Mouse (Mus musculus) layer of hippocampus, postnatal 10 days (tissue): ENCODE results near the gene Myadm. TPM values are rescaled to one million over a fixed set of nuclear protein-coding genes. Genes with fewer than 3 reads are reported as not detected.
"Not testable (repeated sequence)": the region's sequence is repeated elsewhere in the genome, so short reads cannot be mapped to it uniquely, and the experiment has no call there.

Experiments used
- DNase-seq, 2 experiments: peaks; one replicate each; pipeline ENCODE4 v3.0.0; 2021; ENCODE audit warnings: low spot score in 2 of 2
- long read RNA-seq: library from polyadenylated mRNA; stranded (forward); transcript quantifications from one replicate; pipeline ENCODE4 v2.0.0, GENCODE M21; 2023
- total RNA-seq, 2 experiments: library from RNA; stranded (reverse); gene quantifications; 2 replicates each; pipeline ENCODE4 v1.2.3; 2021

Gene Myadm
- 10 to 100 TPM; 89.7 to 91.6 TPM for total RNA-seq
- long read RNA-seq, full-length matches to known transcripts = 43 of 58 reads
- long read RNA-seq, partial matches to known transcripts = 13 of 58 reads
- long read RNA-seq, other reads (novel, unspliced or antisense) = 2 of 58 reads

- DNase-seq = peak; percentile 61 to 76
These were observed at the start of gene Myadm, which contains the start of gene Prkcg for GRCm38 (mm10) chr7:3288976-3289970. Myadm (plus strand) TSS chr7:3289080. Prkcg (plus strand) TSS chr7:3289179.

GRCm38 (mm10) chr7:3239193-3239592 is 49.7 kb upstream of the Myadm start:
- no peak for DNase-seq

DNA sequence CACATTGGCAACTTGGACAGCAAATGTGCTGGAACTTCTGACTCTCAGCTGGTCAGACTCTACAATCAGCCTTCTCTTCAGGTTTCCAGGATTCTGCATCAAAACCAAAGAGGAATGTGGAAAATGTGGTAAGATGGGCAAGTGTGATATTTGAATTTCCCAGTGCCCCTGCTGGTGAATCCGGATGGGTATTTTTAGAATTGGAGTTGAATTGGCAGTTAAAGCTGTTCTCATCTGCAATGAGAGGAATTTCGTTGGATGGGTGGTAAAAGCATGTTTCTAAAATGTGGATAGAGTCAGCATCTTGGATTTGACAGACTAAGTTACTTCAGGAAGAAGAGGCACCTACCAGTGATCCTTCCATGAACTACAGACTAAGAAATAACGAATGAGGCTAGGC is 28.2 kb upstream of the Myadm start:
- DNase-seq = peak in 1 of 2 experiments; percentile 20

DNA sequence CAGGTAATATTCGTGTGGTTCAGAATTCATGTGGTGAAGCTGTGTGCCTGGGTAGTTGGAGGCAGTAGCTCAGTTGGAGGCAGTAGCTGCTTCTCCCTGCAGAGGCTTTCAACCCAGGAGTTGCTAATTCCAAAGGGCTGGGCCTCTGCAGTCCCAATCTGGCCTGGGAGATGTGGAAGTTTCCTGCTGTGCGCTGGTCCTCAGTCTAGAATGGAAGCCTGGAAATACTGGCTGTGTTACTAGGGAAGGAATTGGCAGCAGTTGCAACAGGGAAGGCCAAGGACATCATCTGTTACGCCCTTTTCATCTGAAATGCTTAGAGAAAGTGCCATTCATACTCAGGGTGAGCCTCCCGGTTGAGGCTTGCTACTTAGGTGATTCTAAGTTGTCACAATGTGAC is 27.4 kb upstream of the Myadm start:
- DNase-seq = no peak

DNA sequence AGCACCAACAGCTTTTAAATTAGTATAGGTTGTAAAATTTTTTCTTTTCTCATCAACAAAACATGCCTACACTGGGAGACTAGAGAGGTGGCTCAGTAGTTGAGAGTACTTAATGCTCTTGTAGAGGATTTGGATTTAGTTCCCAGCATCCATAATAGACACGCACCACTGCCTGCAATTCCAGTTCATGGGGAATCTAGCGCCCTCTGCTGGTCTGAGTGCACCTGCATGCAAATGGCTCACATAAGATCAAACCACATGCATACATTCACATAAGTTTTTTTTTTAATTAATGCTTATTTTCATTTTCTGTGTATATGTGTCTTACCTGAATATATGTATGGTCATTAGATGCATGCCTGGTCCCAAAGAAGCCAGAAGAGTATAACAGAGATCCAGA is 26.1 kb upstream of the Myadm start:
- DNase-seq = peak in 1 of 2 experiments; percentile 29

DNA sequence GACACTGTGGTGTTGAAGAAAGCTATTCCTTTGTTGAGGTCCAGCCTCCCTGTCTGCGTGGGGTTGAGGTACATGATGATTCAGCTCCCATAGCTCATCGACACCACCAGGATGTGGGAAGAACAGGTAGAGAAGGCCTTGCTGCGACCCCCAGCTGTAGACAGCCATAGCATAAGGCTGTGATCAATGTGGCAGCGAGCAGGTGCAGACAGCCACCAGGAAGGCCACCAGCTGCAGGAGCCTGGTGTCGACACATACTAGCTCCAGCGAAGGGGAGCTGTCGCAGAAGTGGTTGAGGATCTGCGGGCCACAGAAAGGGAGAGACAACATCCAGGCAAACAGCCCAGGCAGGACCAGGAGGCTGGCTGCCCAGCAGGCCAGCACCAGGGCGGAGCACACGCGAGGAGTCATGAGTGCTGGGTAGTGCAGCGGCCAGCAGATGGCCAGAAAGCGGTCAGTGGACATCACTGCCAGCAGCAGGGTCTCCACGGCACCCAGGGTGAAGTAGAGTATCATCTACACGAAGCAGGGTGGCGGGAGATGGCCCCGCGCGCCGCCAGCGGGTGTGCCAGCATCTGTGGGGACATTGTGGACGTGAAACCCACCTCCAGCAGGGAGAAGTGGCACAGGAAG is 24.4 kb upstream of the Myadm start:
- no peak for DNase-seq

DNA sequence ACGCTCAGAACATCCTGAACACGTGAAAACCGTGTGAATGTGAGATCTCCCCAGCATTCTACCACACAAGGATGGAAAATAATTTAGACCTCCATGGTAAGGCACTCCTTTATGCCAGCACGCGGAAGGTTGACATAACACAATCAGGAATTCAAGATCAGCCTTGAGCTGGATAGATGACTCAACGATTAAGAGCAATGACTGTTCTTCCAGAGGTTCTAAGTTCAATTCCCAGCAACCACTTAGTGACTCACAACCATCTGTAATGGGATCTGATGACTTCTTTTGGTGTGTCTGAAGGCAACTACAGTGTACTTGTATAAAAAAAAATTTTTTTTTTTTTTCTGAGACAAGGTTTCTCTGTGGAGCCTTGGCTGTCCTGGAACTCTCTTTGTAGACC is 23.6 kb upstream of the Myadm start:
- no peak for DNase-seq

DNA sequence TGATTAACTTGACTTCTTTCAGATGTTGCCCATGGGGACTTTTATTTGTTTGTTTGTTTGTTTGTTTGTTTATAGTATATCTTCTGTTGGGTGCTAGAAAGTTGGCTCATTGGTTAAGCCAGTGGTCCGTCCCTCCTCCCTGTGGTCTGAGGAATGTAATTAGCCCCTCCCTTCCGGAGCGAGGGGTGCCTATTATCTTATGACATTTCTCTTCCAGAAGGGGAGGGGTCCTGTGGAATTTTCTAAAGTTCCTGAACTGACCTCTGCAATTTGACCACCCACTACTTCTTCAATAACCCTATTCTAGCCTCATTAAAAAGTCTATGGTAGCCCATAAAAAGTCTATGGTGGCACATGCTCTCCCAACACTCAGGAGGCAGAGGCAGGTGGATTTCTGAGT is 21.6 kb upstream of the Myadm start:
- no peak for DNase-seq

DNA sequence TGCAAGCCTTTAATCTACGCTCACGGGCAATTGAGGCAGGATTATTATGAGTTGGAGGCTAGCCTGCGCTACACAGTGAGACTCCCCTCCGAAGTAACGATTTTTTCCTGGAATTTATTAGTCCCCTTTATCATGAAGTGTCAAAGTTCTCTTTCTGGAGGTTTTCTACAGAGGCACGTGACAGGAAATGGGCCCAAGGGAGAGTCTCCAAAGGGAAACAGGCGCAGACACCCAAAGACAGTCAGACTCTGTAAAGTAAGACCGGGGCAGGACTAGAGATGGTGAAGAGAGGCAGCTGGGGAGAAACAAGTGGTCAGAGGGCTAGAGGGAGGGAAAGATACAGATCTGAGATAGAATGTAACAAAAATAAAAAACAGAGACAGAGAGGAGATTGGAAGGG is 21.0 kb upstream of the Myadm start:
- DNase-seq = no peak

GRCm38 (mm10) chr7:3268291-3268690 is 20.6 kb upstream of the Myadm start:
- DNase-seq = no peak

DNA sequence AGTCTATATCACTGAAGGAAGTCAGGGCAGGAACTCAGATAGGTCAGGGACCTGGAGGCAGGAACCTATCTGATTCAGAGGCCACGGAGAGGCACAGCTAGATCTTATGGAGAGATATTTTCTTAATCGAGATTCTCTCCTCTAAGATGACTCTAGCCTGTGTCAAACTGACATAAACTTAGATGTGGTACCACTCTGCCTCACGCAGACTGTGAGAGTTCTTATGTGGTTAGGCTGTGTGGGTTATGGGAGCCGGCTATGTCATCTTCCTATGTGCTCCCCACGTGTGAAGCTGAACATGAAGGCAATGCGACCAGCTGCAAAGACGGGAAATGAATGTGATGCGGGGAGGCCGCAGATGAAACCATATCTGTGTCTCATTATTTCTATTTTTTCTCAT is 16.7 kb upstream of the Myadm start:
- no peak for DNase-seq

DNA sequence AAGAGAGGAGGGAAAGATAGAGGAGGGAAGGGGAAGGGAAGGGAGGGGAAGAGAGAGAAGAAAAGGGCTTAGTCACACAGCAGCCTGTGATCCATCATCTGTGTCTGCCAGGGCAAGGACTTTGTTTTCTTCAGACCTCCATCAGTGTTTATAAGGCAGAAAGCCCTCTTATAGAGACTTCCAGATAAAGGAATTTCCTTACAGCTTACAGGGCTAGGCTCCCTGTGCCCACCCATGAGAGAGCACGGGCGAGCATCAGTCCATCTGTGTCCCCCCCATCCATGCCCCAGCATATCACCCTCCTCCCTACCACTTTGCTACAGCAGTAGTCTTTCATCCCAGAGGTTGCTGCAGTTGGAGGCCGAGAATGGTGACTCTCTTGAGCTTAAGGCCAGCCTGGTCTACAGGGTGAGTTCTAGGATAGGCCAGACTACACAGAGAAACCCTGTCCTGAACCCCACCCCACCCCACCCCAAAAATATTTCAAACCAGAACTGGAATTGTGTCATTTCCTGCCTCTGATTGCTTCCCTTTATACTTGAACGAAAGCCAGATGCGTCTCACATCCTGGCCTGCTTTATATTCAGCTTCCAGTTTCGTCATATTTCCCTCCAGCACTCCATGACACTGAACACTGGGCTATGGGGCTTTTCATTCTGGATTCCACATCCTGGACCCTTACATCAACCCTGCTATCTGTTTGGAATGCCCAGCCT is 13.3 kb upstream of the Myadm start:
- DNase-seq = no peak

- not testable (repeated sequence) for DNase-seq
These were observed 12.1 kb upstream of the Myadm start for GRCm38 (mm10) chr7:3276781-3277180.

DNA sequence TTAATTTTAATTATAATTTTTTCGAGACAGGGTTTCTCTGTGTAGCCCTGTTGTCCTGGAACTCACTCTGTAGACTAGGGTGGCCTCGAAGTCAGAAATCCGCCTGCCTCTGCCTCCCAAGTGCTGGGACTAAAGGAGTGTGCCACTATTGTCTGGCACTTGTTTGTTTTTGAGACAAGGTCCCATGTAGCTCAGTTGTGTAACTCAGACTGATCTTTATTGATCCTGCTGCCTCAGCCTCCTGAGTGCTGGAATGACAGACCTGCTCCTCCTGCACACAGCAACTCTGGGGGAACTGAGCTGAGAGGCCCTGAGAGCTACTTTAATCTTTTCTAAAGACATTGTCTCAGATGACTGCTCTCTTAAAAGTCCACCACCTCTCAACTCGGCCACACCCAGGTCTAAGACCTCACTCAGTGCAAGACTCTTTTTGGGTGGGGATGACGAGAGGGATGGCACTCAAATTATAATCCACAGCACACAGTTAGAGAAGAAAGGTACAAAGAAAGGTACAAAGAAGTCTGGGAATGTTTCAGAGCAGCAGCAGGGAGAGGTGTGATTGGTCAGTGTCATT is 8.7 kb upstream of the Myadm start:
- no peak for DNase-seq

DNA sequence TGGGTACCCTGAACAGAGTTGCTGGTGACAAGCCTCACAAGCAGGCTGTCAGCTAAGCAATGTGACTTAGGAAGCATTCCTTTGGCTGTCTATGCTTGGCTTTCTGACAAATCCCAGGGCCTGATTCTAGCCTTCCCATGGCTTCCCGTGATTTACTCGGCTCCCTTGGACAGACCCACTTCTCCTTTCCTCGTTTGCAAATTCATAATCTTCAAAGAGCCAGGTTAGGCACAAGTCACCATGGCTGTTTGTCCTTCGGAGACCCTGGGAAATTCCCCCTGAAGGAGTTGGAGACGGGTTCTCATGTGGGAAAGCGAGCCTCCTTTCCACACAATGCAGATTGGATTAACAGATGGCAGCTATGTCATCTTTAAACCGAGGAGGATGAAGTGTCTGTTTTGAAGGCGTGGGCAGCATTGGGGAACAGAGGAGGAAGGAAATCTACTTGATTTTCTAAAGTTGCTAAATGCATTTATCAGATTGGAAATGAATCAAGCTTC is 8.2 kb upstream of the Myadm start:
- no peak for DNase-seq

- no peak for DNase-seq
These were observed 7.1 kb upstream of the Myadm start for GRCm38 (mm10) chr7:3281741-3282140.

DNA sequence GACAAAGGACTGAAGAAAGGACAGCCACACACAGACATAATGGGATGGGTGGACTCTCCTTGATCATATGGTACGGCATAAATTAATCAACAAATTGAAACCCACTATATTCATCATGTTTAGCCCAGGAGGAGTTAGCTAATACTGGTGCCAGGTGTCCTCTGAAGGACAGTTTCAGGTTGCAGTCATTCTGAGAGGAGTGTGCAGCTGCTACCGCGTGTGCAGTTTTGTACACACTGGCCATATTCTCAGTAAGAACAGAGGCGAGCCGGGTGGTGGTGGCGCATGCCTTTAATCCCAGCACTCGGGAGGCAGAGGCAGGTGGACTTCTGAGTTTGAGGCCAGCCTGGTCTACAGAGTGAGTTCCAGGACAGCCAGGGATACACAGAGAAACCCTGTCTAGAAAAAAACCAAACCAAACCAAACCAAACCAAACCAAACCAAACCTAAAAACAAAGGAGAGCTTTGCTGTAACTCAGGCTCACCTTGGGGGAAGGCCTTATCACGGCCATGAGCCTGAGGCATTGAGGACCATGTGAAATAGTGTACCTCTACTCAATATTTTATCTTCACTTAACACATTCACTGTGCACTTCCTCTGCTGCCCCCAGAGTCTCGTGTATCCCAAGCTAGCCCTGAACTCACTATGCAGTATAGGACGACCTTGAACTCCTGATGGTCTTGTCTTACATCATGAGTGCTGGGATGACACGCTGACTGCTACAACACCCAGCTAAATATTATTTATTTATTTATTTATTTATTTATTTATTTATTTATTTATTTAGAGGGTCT is 5.6 kb upstream of the Myadm start:
- DNase-seq = no peak

GRCm38 (mm10) chr7:3284604-3285003 is 4.3 kb upstream of the Myadm start:
- DNase-seq = no peak

DNA sequence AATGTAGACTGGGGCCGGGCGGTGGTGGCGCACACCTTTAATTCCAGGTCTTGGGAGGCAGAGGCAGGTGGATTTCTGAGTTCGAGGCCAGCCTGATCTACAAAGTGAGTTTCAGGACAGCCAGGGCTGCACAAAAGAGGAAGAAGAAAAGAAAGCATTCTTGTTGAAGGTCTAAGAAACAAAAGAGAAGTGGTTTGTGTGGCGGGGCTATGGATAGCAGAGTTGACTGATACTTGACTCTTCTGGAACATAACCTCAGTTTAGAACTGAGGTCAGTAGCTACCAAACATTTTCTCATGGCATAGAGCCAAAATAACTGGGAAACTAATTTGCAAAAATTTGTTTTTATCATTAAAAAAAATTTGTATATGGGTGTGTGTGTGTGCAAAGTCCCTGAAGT is 2.8 kb upstream of the Myadm start:
- DNase-seq = no peak

DNA sequence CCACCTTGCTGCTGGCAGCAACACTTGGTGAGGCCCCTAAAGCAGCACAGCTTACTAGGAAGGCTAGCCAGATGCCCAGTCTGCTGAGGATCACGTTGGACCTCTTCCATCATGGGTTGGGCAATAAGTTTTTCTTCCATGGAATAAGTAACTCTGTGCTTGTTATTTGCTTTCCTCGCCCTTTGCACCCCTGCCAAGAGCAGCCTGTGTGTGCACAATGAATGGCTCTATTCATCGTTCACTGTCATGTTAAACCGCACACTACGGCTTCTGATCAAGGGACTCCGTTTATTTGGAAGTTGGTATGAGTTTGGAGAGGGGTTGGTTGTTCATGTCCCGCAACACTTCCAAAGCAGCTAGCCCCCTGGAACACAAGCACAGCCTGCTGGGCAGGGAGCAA is 1.7 kb upstream of the Myadm start:
- DNase-seq = no peak
